ENCODE assay signal across 35 mouse cellular contexts in genomic region chr8:92903488-92904135, GRCm38 (mm10). TPM values are rescaled to one million over a fixed set of nuclear protein-coding genes. Genes with fewer than 3 reads are reported as not detected.
DNase-seq lines count a peak whose midpoint lies in the region; ATAC-seq and TF ChIP-seq lines count a peak whose summit lies in the region.
"Had no signal": no experiment of that assay in that cellular context is flagged by ENCODE, and none has a peak within 500 bp of the region (broad histone marks: within the 10 kb centered on the region; RNA-seq: fewer than 3 reads in every experiment).

No protein-coding gene starts in this region.

- H3K27me3 ChIP-seq in limb, embryonic 15.5 days: no peaks in the 10 kb centered on the region
- H3K27me3 ChIP-seq in limb, embryonic 10.5 days (ENCODE audit: low read depth, poor library complexity, severe bottlenecking): no peaks in the 10 kb centered on the region
- H3K27me3 ChIP-seq: CH12.LX; embryonic facial prominence, embryonic 13.5 days; forebrain, embryonic 12.5 days; hindbrain, embryonic 12.5 days; limb, embryonic 13.5 days; midbrain, embryonic 15.5 days had no signal

- 0 out of 2 replicates have a peak overlapping the region, but pooled peaks have one; percentile 10 for H3K4me2 ChIP-seq in limb, embryonic 15.5 days
- H3K4me2 ChIP-seq: embryonic facial prominence, embryonic 13.5 days; forebrain, embryonic 12.5 days; heart, embryonic 11.5 days; hindbrain, embryonic 12.5 days; limb, embryonic 13.5 days; midbrain, embryonic 15.5 days had no signal

- intact Hi-C loops in gastrocnemius, adult 2 months (cut with DNase I): no loop called here

- no peak overlapping the region; the same call in 1 of the 2 replicates for H3K27ac ChIP-seq in gastrocnemius, adult 2 months
- H3K27ac ChIP-seq in limb, embryonic 15.5 days: no peak overlapping the region
- H3K27ac ChIP-seq in limb, embryonic 10.5 days: no peak overlapping the region
- H3K27ac ChIP-seq: embryonic facial prominence, embryonic 13.5 days; forebrain, embryonic 12.5 days; hindbrain, embryonic 12.5 days; limb, embryonic 13.5 days; liver, embryonic 14.5 days; macrophage; midbrain, embryonic 15.5 days had no signal

- no peaks in the 10 kb centered on the region; the same call in 1 of the 2 replicates for H3K4me1 ChIP-seq in limb, embryonic 15.5 days
- H3K4me1 ChIP-seq in limb, embryonic 10.5 days: no peaks in the 10 kb centered on the region
- H3K4me1 ChIP-seq: forebrain, embryonic 12.5 days; hindbrain, embryonic 12.5 days; midbrain, embryonic 15.5 days had no signal

- 64% methylated on average over 11 of the region's 11 CpGs for WGBS in limb, embryonic 15.5 days
- WGBS in limb, embryonic 10.5 days: 93% methylated on average over 11 of the region's 11 CpGs

- DNase-seq in cerebellum, postnatal 10 days: peak; percentile 57 to 74
- no peak for DNase-seq in cerebellum, adult 8-10 months
- peak; percentile 31 for DNase-seq in gastrocnemius, adult 2 months
- DNase-seq in gastrocnemius, postnatal 10 days: no peak
- DNase-seq in limb, embryonic 10.5 days (ENCODE audit: low spot score): no peak
- no peak for DNase-seq in liver
- DNase-seq: adrenal gland, adult 8-10 months; cerebellum, adult 11-12 months; embryo, embryonic 11 days; forebrain, postnatal 0 days; heart, postnatal 36 days; kidney, adult 9 months; kidney, postnatal 10 days; layer of hippocampus, postnatal 36 days; lung, adult 2 months; lung, postnatal 10 days; right cerebral cortex, postnatal 25 days; spleen, adult 18-20 months; thymus, postnatal 14 days had no signal

- TF ChIP-seq CTCF in gastrocnemius, adult 2 months (IDR thresholded peaks at IDR 0.05): no peak

- no peak overlapping the region for H3K9ac ChIP-seq in limb, embryonic 15.5 days
- H3K9ac ChIP-seq: embryonic facial prominence, embryonic 13.5 days; forebrain, embryonic 12.5 days; forebrain, postnatal 0 days; hindbrain, embryonic 12.5 days; limb, embryonic 13.5 days; liver, embryonic 14.5 days; midbrain, embryonic 15.5 days had no signal

- no peaks in the 10 kb centered on the region for H3K9me3 ChIP-seq in limb, embryonic 15.5 days
- H3K9me3 ChIP-seq in limb, embryonic 10.5 days (replicated peaks): no peaks in the 10 kb centered on the region
- H3K9me3 ChIP-seq: embryonic facial prominence, embryonic 13.5 days; forebrain, embryonic 12.5 days; hindbrain, embryonic 12.5 days; limb, embryonic 13.5 days; midbrain, embryonic 15.5 days had no signal

- ATAC-seq in limb, embryonic 15.5 days (ENCODE audit: insufficient number of reproducible peaks, low FRiP score, low TSS enrichment, low read depth): no peak; the same call in 1 of the 2 replicates
- ATAC-seq: activated CD4-positive, CD25-positive, alpha-beta regulatory T cell, adult 4 months; forebrain, postnatal 0 days; intestine, postnatal 0 days; midbrain, embryonic 15.5 days had no signal

- no peaks in the 10 kb centered on the region for H3K36me3 ChIP-seq in limb, embryonic 15.5 days
- peaks cover 10% of the 10 kb centered on the region; the same call in 1 of the 2 replicates for H3K36me3 ChIP-seq in limb, embryonic 10.5 days
- H3K36me3 ChIP-seq: embryonic facial prominence, embryonic 13.5 days; forebrain, embryonic 12.5 days; hindbrain, embryonic 12.5 days; limb, embryonic 13.5 days; midbrain, embryonic 15.5 days had no signal

- H3K4me3 ChIP-seq in gastrocnemius, adult 2 months: no peak overlapping the region
- no peak overlapping the region for H3K4me3 ChIP-seq in limb, embryonic 15.5 days
- no peak overlapping the region for H3K4me3 ChIP-seq in limb, embryonic 10.5 days
- H3K4me3 ChIP-seq: embryonic facial prominence, embryonic 13.5 days; forebrain, embryonic 12.5 days; hindbrain, embryonic 12.5 days; limb, embryonic 13.5 days; midbrain, embryonic 15.5 days had no signal

RNA-seq across cellular contexts. Expression of gene Capns2, which starts 2.4 kb away (rescaled TPM):
- not detected for total RNA-seq in gastrocnemius, adult 2 months (2021)
- total RNA-seq in gastrocnemius, postnatal 10 days (2021): under 1 TPM in 1 of 2 experiments, not detected in 1; 0.45 TPM
- 107 and 113 TPM in 2 replicates for polyA plus RNA-seq in limb, embryonic 15.5 days (2015; fragmentation: Nextera tagmentation; extraction: Ambion mirVana)
- polyA plus RNA-seq in limb, embryonic 10.5 days (2016; fragmentation: Nextera tagmentation; extraction: Ambion mirVana): 0.43 and 0.49 TPM in 2 replicates
- total RNA-seq: CH12.LX; heart, postnatal 36 days had no signal
- polyA plus RNA-seq: activated CD4-positive, CD25-positive, alpha-beta regulatory T cell, adult 4 months; C2C12; forebrain, postnatal 0 days; macrophage had no signal

RNA-seq across cellular contexts. Expression of gene Lpcat2, which starts 48.5 kb away (rescaled TPM):
- under 1 TPM; 0.15 to 0.22 TPM for total RNA-seq in gastrocnemius, adult 2 months (2021)
- total RNA-seq in gastrocnemius, postnatal 10 days (2021): 1 to 10 TPM; 1.4 to 2.0 TPM
- 12.7 and 14.7 TPM in 2 replicates for polyA plus RNA-seq in limb, embryonic 15.5 days (2015; fragmentation: Nextera tagmentation; extraction: Ambion mirVana)
- polyA plus RNA-seq in limb, embryonic 10.5 days (2016; fragmentation: Nextera tagmentation; extraction: Ambion mirVana): 6.0 and 7.8 TPM in 2 replicates
- total RNA-seq: CH12.LX had no signal

RNA-seq across cellular contexts. Expression of gene Slc6a2, which starts 56.3 kb away (rescaled TPM):
- total RNA-seq in gastrocnemius, adult 2 months (2021): under 1 TPM; 0.20 to 0.39 TPM
- total RNA-seq in gastrocnemius, postnatal 10 days (2021): under 1 TPM; 0.47 to 0.70 TPM
- polyA plus RNA-seq in limb, embryonic 15.5 days (2015; fragmentation: Nextera tagmentation; extraction: Ambion mirVana): 0.11 and 0.19 TPM in 2 replicates
- 0.13 and 0.15 TPM in 2 replicates for polyA plus RNA-seq in limb, embryonic 10.5 days (2016; fragmentation: Nextera tagmentation; extraction: Ambion mirVana)
- total RNA-seq: CH12.LX; forebrain, postnatal 0 days; granulocyte monocyte progenitor cell, adult 5-6 weeks; neutrophil, adult 5-6 weeks had no signal
- polyA plus RNA-seq: activated CD4-positive, CD25-positive, alpha-beta regulatory T cell, adult 4 months; C2C12; forebrain, embryonic 12.5 days; forebrain, postnatal 0 days; heart, embryonic 11.5 days; intestine, postnatal 0 days; macrophage; neural tube, embryonic 11.5 days had no signal

Comparison
In these comparisons a context has a peak if more than half of its experiments do, and no peak if none do; other contexts are left out.
1. DNase-seq: peak in cerebellum, postnatal 10 days (2 of 2) and gastrocnemius, adult 2 months (single experiment); none in cerebellum, adult 8-10 months (single experiment), gastrocnemius, postnatal 10 days (single experiment), limb, embryonic 10.5 days (single experiment) and liver (single experiment).